Mouse (Mus musculus) intestine, embryonic 16.5 days (tissue): ENCODE measurements at regions not wholly inside any gene's neighbourhood (a gene's known extent, or its start where the extent isn't known, plus 50 kb on each side); places are given as distances from the start of the nearest gene placed in this dataset.

Experiments used
- ATAC-seq: fragments of 200-750 bp; cut with Nextera tagmentation; 2 replicates; pipeline ENCODE4 v1.8.0; 2017; ENCODE audit warnings: moderate TSS enrichment, moderate library complexity
- H3K27ac ChIP-seq: fragments of 300-500 bp; sonication (generic); 2 replicates; pipeline ENCODE4 v1.5.1; 2014; ENCODE audit warnings: mild to moderate bottlenecking, low read length
- H3K27me3 ChIP-seq: fragments of 300-500 bp; sonication (generic); replicated peaks from 2 replicates; pipeline ENCODE4 v1.6.1; 2014; ENCODE audit warnings: low read length, control low read depth, mixed read lengths; ENCODE audit not compliant: control insufficient read depth, insufficient read depth
- H3K36me3 ChIP-seq: fragments of 300-500 bp; sonication (generic); 2 replicates; pipeline ENCODE4 v1.6.1; 2014; ENCODE audit warnings: low read length, control low read depth; ENCODE audit not compliant: control insufficient read depth, insufficient read depth
- H3K4me1 ChIP-seq: fragments of 300-500 bp; sonication (generic); 2 replicates; pipeline ENCODE4 v1.6.1; 2014; ENCODE audit warnings: low read length, control low read depth, mixed read lengths; ENCODE audit not compliant: control insufficient read depth, insufficient read depth
- H3K4me2 ChIP-seq: fragments of 300-500 bp; sonication (generic); 2 replicates; pipeline ENCODE4 v1.6.1; 2014; ENCODE audit warnings: low read depth, low read length, control low read depth
- H3K4me3 ChIP-seq: fragments of 300-500 bp; sonication (generic); 2 replicates; pipeline ENCODE4 v1.5.1; 2014; ENCODE audit warnings: mild to moderate bottlenecking, low read length
- H3K9ac ChIP-seq: fragments of 300-500 bp; sonication (generic); 2 replicates; pipeline ENCODE4 v1.6.1; 2014; ENCODE audit warnings: low read depth, low read length
- H3K9me3 ChIP-seq: fragments of 300-500 bp; sonication (generic); 2 replicates; pipeline ENCODE4 v1.6.1; 2016; ENCODE audit warnings: low read length, control low read depth; ENCODE audit not compliant: control insufficient read depth
- WGBS: fragments of 180-500 bp; shearing (Covaris S2); extraction: QIAGEN DNeasy Blood & Tissue Kit; methylation state at CpG from one replicate; pipeline ENCODE4 v1.1.7; 2014; 5-methylcytosine and 5-hydroxymethylcytosine counted together

GRCm38 (mm10) chr4:24154418-24154817 lies 341.8 kb upstream of the Mms22l start:
- no peak overlapping the region for H3K4me2 ChIP-seq
- no peak overlapping the region for H3K4me3 ChIP-seq
- no peaks in the 10 kb centered on the region for H3K36me3 ChIP-seq
- H3K9ac ChIP-seq: no peak overlapping the region
- H3K27me3 ChIP-seq: no peaks in the 10 kb centered on the region
- peak; percentile 62; the same call in 1 of the 2 replicates for ATAC-seq
- no peaks in the 10 kb centered on the region for H3K9me3 ChIP-seq
- H3K27ac ChIP-seq: no peak overlapping the region
- no peaks in the 10 kb centered on the region for H3K4me1 ChIP-seq
- WGBS: 19% methylated on average over 8 of the region's 8 CpGs

DNA sequence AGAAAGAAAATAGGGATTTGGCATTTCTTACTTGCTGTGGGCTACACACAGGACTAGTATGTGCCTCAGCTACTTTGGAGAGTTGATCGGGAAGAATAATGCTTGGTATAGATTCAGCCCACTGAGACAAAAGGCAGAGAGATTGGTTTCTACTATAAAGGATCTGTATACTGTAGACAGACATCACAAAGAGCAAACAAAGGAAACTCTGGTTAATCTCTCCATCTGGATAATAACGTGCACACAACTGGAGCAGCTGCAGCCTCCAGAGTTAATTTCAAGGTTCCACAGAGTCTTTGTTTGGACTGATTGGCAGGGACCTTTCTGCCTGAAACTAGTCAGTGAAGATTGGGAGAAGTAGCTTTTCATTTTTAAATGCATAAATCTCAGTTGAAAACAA lies 322.5 kb upstream of the Mms22l start:
- Histone ChIP-seq H3K9ac (no peak overlapping the region), H3K4me2 (no peak overlapping the region), H3K27me3 (no peaks in the 10 kb centered on the region), H3K4me3 (no peak overlapping the region), H3K27ac (no peak overlapping the region), H3K36me3 (no peaks in the 10 kb centered on the region), H3K9me3 (no peaks in the 10 kb centered on the region), H3K4me1 (no peaks in the 10 kb centered on the region)
- no peak for ATAC-seq
- WGBS: 51% methylated on average over 2 of the region's 2 CpGs

DNA sequence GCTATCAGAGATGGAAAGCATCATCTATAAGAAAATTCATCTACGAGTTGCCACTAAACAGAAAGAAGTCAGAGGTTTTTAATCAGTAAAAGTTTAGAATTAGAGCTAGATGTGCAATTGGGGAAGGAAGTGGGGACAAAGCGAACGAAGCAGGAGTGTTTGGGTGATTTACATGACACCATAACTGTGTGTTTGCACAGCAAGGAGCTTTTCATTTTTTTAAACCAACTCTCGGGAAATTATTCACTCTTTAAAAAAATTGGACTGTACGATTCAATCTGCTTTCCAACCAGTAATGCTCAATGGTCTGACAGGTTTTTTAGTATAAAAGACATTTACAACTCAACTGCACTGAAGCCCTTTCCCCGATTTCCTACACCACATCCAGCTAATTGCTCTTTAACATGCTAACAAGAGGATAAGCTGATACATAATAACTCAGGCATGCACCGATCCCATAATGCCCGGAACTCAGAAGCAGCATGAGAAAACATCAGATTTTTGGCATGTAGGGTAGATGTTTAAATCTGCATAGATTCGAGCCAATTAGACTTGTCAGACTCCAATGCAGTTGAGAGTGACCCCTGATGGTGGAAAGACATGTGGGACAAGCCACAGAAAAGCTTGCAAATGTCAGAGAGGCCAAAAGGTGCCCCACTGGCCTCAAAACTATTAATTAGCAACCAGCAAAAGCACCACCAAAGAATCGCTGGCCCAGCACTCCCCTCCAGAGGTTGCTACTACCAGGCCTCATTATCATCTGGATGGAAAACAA lies 282.8 kb upstream of the Mms22l start:
- H3K4me2 ChIP-seq: no peak overlapping the region
- no peak overlapping the region for H3K27ac ChIP-seq
- no peaks in the 10 kb centered on the region for H3K27me3 ChIP-seq
- no peak overlapping the region for H3K9ac ChIP-seq
- ATAC-seq: no peak
- H3K4me3 ChIP-seq: no peak overlapping the region
- no peaks in the 10 kb centered on the region for H3K4me1 ChIP-seq
- WGBS: 66% methylated on average over 10 of the region's 10 CpGs
- no peaks in the 10 kb centered on the region for H3K9me3 ChIP-seq
- H3K36me3 ChIP-seq: no peaks in the 10 kb centered on the region

- Histone ChIP-seq H3K4me3 (no peak overlapping the region), H3K27me3 (no peaks in the 10 kb centered on the region), H3K9ac (no peak overlapping the region), H3K27ac (no peak overlapping the region), H3K36me3 (no peaks in the 10 kb centered on the region), H3K4me1 (no peaks in the 10 kb centered on the region), H3K9me3 (no peaks in the 10 kb centered on the region), H3K4me2 (no peak overlapping the region)
- ATAC-seq: no peak
- WGBS: 63% methylated on average over 3 of the region's 3 CpGs
Measured at GRCm38 (mm10) chr4:24214037-24214362, 282.3 kb upstream of the Mms22l start.

DNA sequence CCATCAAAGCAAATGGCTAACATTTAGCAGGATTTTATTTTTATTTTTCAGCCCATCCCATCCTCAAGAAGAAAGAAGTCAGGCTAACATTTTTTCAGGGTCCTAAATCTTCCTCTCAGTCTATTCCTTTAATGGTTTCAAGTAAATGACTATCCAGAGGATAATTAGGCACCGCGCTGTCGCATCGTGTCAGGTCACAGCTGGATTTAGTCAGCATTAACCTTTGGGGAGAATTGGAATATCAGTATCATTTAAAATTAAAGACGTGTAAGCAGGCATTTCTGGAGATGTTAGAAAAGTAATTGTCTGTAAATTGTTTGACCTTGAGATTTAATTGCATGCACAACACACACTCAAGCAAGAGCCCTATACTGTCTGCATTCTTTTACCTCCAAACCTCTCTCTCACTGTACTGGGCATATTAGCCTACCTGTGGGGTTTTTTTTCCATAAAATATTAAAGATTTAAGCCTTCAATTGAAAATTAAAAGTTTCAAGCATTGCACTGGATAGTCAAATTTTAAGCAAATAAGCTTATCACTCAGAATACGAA lies 277.8 kb upstream of the Mms22l start:
- WGBS: 66% methylated on average over 6 of the region's 6 CpGs
- ATAC-seq: no peak

GRCm38 (mm10) chr4:24219074-24219497 lies 277.2 kb upstream of the Mms22l start:
- Histone ChIP-seq H3K4me2 (no peak overlapping the region), H3K4me3 (no peak overlapping the region), H3K4me1 (no peaks in the 10 kb centered on the region), H3K27ac (no peak overlapping the region), H3K9me3 (no peaks in the 10 kb centered on the region), H3K36me3 (no peaks in the 10 kb centered on the region), H3K27me3 (no peaks in the 10 kb centered on the region), H3K9ac (no peak overlapping the region)
- no peak for ATAC-seq
- WGBS: 67% methylated on average over 4 of the region's 4 CpGs

More for the DNA sequence above, 277.8 kb upstream of the Mms22l start:
- H3K9me3 ChIP-seq: no peaks in the 10 kb centered on the region
- no peak overlapping the region for H3K4me2 ChIP-seq
- H3K27ac ChIP-seq: no peak overlapping the region
- no peak overlapping the region for H3K4me3 ChIP-seq
- no peaks in the 10 kb centered on the region for H3K27me3 ChIP-seq
- no peaks in the 10 kb centered on the region for H3K36me3 ChIP-seq
- H3K4me1 ChIP-seq: no peaks in the 10 kb centered on the region
- H3K9ac ChIP-seq: no peak overlapping the region

DNA sequence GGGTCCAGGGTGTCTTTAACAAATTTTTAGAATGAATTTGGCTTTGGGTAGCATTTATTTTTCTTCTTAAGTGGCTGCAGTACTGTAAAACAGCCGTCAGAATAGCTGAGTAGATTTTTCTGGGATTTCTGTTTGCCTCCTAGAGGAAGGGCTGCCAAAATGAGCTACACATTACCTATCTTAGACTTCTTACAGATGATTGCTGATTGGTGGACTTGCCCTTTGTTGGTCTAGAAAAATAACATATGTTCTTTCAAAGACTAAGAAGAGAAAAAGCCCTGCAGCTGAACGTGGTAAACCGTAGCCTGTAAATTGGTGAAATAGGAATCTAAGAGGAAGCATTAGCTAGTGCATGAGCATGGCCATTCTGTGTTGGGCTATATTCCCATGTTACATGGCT lies 276.7 kb upstream of the Mms22l start:
- H3K4me3 ChIP-seq: no peak overlapping the region
- no peaks in the 10 kb centered on the region for H3K4me1 ChIP-seq
- no peak for ATAC-seq
- H3K36me3 ChIP-seq: no peaks in the 10 kb centered on the region
- 71% methylated on average over 3 of the region's 3 CpGs for WGBS
- H3K9ac ChIP-seq: no peak overlapping the region
- H3K4me2 ChIP-seq: no peak overlapping the region
- H3K27me3 ChIP-seq: no peaks in the 10 kb centered on the region
- no peaks in the 10 kb centered on the region for H3K9me3 ChIP-seq
- no peak overlapping the region for H3K27ac ChIP-seq

DNA sequence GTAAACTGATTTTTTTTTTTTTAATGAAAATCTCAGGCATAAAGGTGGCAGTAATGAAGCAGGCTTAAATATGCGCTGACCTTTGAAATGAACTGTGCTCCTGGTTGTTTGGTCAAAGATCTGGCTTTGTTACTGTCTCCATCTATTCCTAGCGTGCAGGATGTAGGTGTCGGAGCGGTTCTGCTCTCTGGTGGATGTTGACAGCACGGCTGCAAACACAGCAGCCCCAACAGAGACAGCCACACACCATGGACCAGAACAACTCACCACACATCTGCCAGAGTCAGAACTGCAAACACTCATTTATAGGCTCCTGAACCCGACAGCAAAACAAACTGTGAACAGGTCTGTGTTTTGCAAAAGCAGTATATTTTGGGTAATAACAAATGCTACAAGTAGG lies 251.1 kb upstream of the Mms22l start:
- 52% methylated on average over 6 of the region's 6 CpGs for WGBS
- no peak overlapping the region for H3K4me2 ChIP-seq
- ATAC-seq: no peak
- no peaks in the 10 kb centered on the region for H3K4me1 ChIP-seq
- no peaks in the 10 kb centered on the region for H3K27me3 ChIP-seq
- no peaks in the 10 kb centered on the region for H3K36me3 ChIP-seq
- no peak overlapping the region for H3K4me3 ChIP-seq
- no peak overlapping the region for H3K27ac ChIP-seq
- H3K9ac ChIP-seq: no peak overlapping the region
- H3K9me3 ChIP-seq: no peaks in the 10 kb centered on the region

DNA sequence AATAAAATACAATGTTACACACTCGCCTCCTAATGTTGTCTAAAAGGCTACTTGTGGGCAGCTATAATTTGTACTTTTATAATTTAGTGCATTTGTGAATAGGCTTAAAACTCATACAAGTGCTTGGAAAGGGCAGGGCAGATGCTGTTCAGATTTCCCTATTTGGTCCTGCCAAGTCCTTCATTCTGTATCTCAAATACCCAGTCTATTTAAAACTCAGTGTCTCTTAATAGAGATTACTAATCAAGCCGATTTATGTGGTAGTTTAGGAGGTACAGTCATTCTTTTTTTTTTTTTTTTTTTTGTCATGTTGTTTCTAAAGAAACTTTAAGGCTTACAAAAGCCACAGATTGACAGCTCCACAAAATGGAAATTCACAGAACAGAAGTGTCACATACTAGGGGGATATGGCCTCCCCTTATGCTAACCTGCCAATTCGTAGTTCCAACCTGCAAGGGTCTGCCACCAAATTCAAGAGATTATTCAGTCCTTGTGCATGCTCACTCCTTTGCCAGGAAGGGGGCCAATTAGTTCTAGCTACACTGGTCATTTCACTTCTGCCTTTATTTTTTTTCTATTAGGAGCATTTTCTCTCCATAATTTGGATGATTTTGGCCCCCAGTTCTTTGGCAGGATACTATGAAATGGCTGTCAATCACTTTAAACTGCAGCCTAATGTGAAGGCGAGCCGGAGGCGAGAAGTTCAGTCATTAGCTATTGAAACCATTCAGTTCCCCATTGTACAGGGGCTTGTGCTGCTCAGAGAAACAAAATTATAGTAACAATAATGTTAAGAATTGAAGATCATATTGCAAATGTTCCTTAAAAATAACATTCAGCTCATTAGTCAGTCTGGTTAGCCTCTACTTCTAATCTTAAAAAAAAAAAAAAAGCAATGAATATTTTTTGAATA lies 247.9 kb upstream of the Mms22l start:
- WGBS: 84% methylated on average over 6 of the region's 6 CpGs
- Histone ChIP-seq H3K27me3 (no peaks in the 10 kb centered on the region), H3K9me3 (no peaks in the 10 kb centered on the region), H3K4me1 (no peaks in the 10 kb centered on the region), H3K27ac (no peak overlapping the region), H3K36me3 (no peaks in the 10 kb centered on the region), H3K4me3 (no peak overlapping the region), H3K9ac (no peak overlapping the region), H3K4me2 (no peak overlapping the region)
- no peak for ATAC-seq
